Mouse (Mus musculus) embryonic facial prominence, embryonic 14.5 days (tissue): ENCODE data around the gene Scnm1. TPM values are rescaled to one million over a fixed set of nuclear protein-coding genes. Genes with fewer than 3 reads are reported as not detected.
A peak's percentile ranks its signal among the peaks of the same experiment; 100 is the strongest.

Experiments
- ATAC-seq: fragments of 200-750 bp; cut with Nextera tagmentation; 2 replicates; pipeline ENCODE4 v1.8.0; 2017; ENCODE audit warnings: low read depth, moderate number of reproducible peaks, moderate TSS enrichment
- DNase-seq: peaks from one replicate; pipeline ENCODE4 v3.0.0-alpha.2; 2015; ENCODE audit warnings: low spot score
- H3K27ac ChIP-seq: fragments of 300-500 bp; sonication (generic); replicated peaks from 2 replicates; pipeline ENCODE4 v1.5.1; 2014; ENCODE audit warnings: low read depth, mild to moderate bottlenecking, low read length, moderate library complexity
- H3K27me3 ChIP-seq: fragments of 300-500 bp; sonication (generic); replicated peaks from 2 replicates; pipeline ENCODE4 v1.6.1; 2014; ENCODE audit warnings: low read length; ENCODE audit not compliant: control insufficient read depth, insufficient read depth
- H3K36me3 ChIP-seq: fragments of 300-500 bp; sonication (generic); 2 replicates; pipeline ENCODE4 v1.6.1; 2014; ENCODE audit warnings: low read length, mixed read lengths; ENCODE audit not compliant: control insufficient read depth, insufficient read depth
- H3K4me1 ChIP-seq: fragments of 300-500 bp; sonication (generic); 2 replicates; pipeline ENCODE4 v1.6.1; 2014; ENCODE audit warnings: antibody characterized with exemption, low read length; ENCODE audit not compliant: control insufficient read depth, insufficient read depth
- H3K4me2 ChIP-seq: fragments of 300-500 bp; sonication (generic); 2 replicates; pipeline ENCODE4 v1.6.1; 2014; ENCODE audit warnings: low read depth, mild to moderate bottlenecking, low read length, moderate library complexity, mixed read lengths
- H3K4me3 ChIP-seq: fragments of 300-500 bp; sonication (generic); 2 replicates; pipeline ENCODE4 v1.5.1; 2014; ENCODE audit warnings: low read depth, mild to moderate bottlenecking, low read length
- H3K9ac ChIP-seq: fragments of 300-500 bp; sonication (generic); 2 replicates; pipeline ENCODE4 v1.6.1; 2014; ENCODE audit warnings: low read depth, mild to moderate bottlenecking, low read length, moderate library complexity, mixed read lengths
- H3K9me3 ChIP-seq: fragments of 300-500 bp; sonication (generic); 2 replicates; pipeline ENCODE4 v1.6.1; 2016; ENCODE audit warnings: low read length; ENCODE audit not compliant: control insufficient read depth
- whole genome bisulfite sequencing: fragments of 180-500 bp; shearing (Covaris S2); extraction: QIAGEN DNeasy Blood & Tissue Kit; methylation state at CpG from one replicate; pipeline ENCODE4 v1.1.7; 2014; 5-methylcytosine and 5-hydroxymethylcytosine counted together
- polyA plus RNA-seq: library from polyadenylated mRNA; unstranded; fragments of >200 nt; fragmentation: Nextera tagmentation; extraction: Ambion mirVana; gene quantifications from 2 replicates; pipeline ENCODE4 v1.2.1, GENCODE M21; 2014

Scnm1 gene
- polyA plus RNA-seq, 1 experiment from 2014 or later = 62.2 TPM

- Histone ChIP-seq H3K27me3 (no peaks in the 10 kb centered on the region), H3K36me3 (peaks cover 17% of the 10 kb centered on the region), H3K4me3 (peak overlapping the region; percentile 63), H3K4me1 (peaks cover 21% of the 10 kb centered on the region), H3K4me2 (peak overlapping the region; percentile 84), H3K9ac (peak overlapping the region; percentile 70), H3K9me3 (no peaks in the 10 kb centered on the region), H3K27ac (peak overlapping the region; percentile 50; the same call in 1 of the 2 replicates)
- ATAC-seq (peak; percentile 1), DNase-seq (peak; percentile 76)
- WGBS = under 1% methylated on average over 27 of the region's 30 CpGs
Observed at GRCm38 (mm10) chr3:95161041-95161551, 27.3 kb upstream of the Scnm1 start.

- H3K27ac ChIP-seq = peak within 1 kb of the TSS; percentile 50; the same call in 1 of the 2 replicates
- H3K27me3 ChIP-seq = no peaks in the 10 kb centered on the region
- peak within 1 kb of the TSS; percentile 84 for H3K4me2 ChIP-seq
- H3K9ac ChIP-seq = peak within 1 kb of the TSS; percentile 70
- 0% methylated on average over 49 of the region's 66 CpGs for WGBS
- DNase-seq = peak; percentile 96
- peaks cover 10% of the 10 kb centered on the region; the same call in 1 of the 2 replicates for H3K36me3 ChIP-seq
- no peaks in the 10 kb centered on the region for H3K9me3 ChIP-seq
- peaks cover 21% of the 10 kb centered on the region for H3K4me1 ChIP-seq
- ATAC-seq = peak; percentile 97
- peak within 1 kb of the TSS; percentile 63 for H3K4me3 ChIP-seq
Observed at GRCm38 (mm10) chr3:95159987-95160963, 26.5 kb upstream of the Scnm1 start, which contains the start of gene Sema6c. Sema6c (plus strand) TSS chr3:95160457.

- H3K27me3 ChIP-seq = no peaks in the 10 kb centered on the region
- 17% methylated on average over 8 of the region's 8 CpGs for WGBS
- H3K4me2 ChIP-seq = peak overlapping the region; percentile 84
- H3K36me3 ChIP-seq = peaks cover 5% of the 10 kb centered on the region; the same call in 1 of the 2 replicates
- H3K4me1 ChIP-seq = peaks cover 21% of the 10 kb centered on the region
- H3K4me3 ChIP-seq = peak overlapping the region; percentile 63
- H3K27ac ChIP-seq = no peak overlapping the region
- H3K9me3 ChIP-seq = no peaks in the 10 kb centered on the region
- ATAC-seq (no peak), DNase-seq (no peak)
- H3K9ac ChIP-seq = peak overlapping the region; percentile 55
Observed at GRCm38 (mm10) chr3:95159511-95159986, 25.7 kb upstream of the Scnm1 start.

GRCm38 (mm10) chr3:95153874-95154273 is 20.1 kb upstream of the Scnm1 start:
- no peaks in the 10 kb centered on the region for H3K4me1 ChIP-seq

GRCm38 (mm10) chr3:95147924-95148323 is 14.1 kb upstream of the Scnm1 start:
- no peak overlapping the region for H3K4me2 ChIP-seq
- ATAC-seq = no peak
- 38% methylated on average over 3 of the region's 3 CpGs for WGBS
- no peaks in the 10 kb centered on the region for H3K9me3 ChIP-seq
- H3K36me3 ChIP-seq = no peaks in the 10 kb centered on the region
- H3K27ac ChIP-seq = no peak overlapping the region
- no peaks in the 10 kb centered on the region for H3K4me1 ChIP-seq
- no peak overlapping the region for H3K9ac ChIP-seq
- no peak for DNase-seq
- H3K27me3 ChIP-seq = no peaks in the 10 kb centered on the region
- no peak overlapping the region for H3K4me3 ChIP-seq

More at GRCm38 (mm10) chr3:95153874-95154273, 20.1 kb upstream of the Scnm1 start:
- WGBS = 57% methylated on average over 4 of the region's 4 CpGs
- H3K27ac ChIP-seq = no peak overlapping the region
- H3K4me2 ChIP-seq = no peak overlapping the region
- ATAC-seq = no peak
- DNase-seq = no peak
- H3K9me3 ChIP-seq = no peaks in the 10 kb centered on the region
- no peak overlapping the region for H3K4me3 ChIP-seq
- H3K27me3 ChIP-seq = no peaks in the 10 kb centered on the region
- no peak overlapping the region for H3K9ac ChIP-seq
- no peaks in the 10 kb centered on the region for H3K36me3 ChIP-seq

- Histone ChIP-seq H3K9me3 (no peaks in the 10 kb centered on the region), H3K27me3 (no peaks in the 10 kb centered on the region), H3K4me1 (no peaks in the 10 kb centered on the region), H3K36me3 (peaks cover 18% of the 10 kb centered on the region; the same call in 1 of the 2 replicates), H3K27ac (no peak overlapping the region), H3K4me3 (no peak overlapping the region), H3K4me2 (no peak overlapping the region), H3K9ac (no peak overlapping the region)
- 11% methylated on average over 5 of the region's 5 CpGs for WGBS
- ATAC-seq (peak; percentile 86), DNase-seq (peak; percentile 74)
Observed at GRCm38 (mm10) chr3:95142617-95143011, 8.8 kb upstream of the Scnm1 start.

GRCm38 (mm10) chr3:95141952-95142616 is 8.3 kb upstream of the Scnm1 start, which contains the start of gene Tnfaip8l2:
Tnfaip8l2 (minus strand) TSS chr3:95142360.
- Histone ChIP-seq H3K4me3 (no peak within 1 kb of the TSS), H3K9me3 (no peaks in the 10 kb centered on the region), H3K9ac (no peak within 1 kb of the TSS), H3K36me3 (peaks cover 18% of the 10 kb centered on the region; the same call in 1 of the 2 replicates), H3K27ac (no peak within 1 kb of the TSS), H3K4me1 (no peaks in the 10 kb centered on the region), H3K27me3 (no peaks in the 10 kb centered on the region), H3K4me2 (no peak within 1 kb of the TSS)
- 81% methylated on average over 10 of the region's 10 CpGs for WGBS
- DNase-seq (no peak), ATAC-seq (no peak)

- H3K9me3 ChIP-seq = no peaks in the 10 kb centered on the region
- no peaks in the 10 kb centered on the region for H3K4me1 ChIP-seq
- ATAC-seq (no peak), DNase-seq (no peak)
- H3K4me2 ChIP-seq = no peak overlapping the region
- WGBS = 90% methylated on average over 9 of the region's 9 CpGs
- peaks cover 18% of the 10 kb centered on the region; the same call in 1 of the 2 replicates for H3K36me3 ChIP-seq
- no peaks in the 10 kb centered on the region for H3K27me3 ChIP-seq
- no peak overlapping the region for H3K27ac ChIP-seq
- no peak overlapping the region for H3K4me3 ChIP-seq
- H3K9ac ChIP-seq = no peak overlapping the region
Observed at GRCm38 (mm10) chr3:95141474-95141873, 7.7 kb upstream of the Scnm1 start.
